Mouse (Mus musculus): Measurements from ENCODE around the gene Rpl29. TPM values are rescaled to one million over a fixed set of nuclear protein-coding genes. Genes with fewer than 3 reads are reported as not detected.

Rpl29 gene
- polyA plus RNA-seq, 1 experiment from 2014 or later, result 1,071 TPM

- no peak for DNase-seq (ENCODE audit: low spot score)
Measured at GRCm38 (mm10) chr9:106454888-106455681, 25.8 kb downstream of the Rpl29 start.

DNA sequence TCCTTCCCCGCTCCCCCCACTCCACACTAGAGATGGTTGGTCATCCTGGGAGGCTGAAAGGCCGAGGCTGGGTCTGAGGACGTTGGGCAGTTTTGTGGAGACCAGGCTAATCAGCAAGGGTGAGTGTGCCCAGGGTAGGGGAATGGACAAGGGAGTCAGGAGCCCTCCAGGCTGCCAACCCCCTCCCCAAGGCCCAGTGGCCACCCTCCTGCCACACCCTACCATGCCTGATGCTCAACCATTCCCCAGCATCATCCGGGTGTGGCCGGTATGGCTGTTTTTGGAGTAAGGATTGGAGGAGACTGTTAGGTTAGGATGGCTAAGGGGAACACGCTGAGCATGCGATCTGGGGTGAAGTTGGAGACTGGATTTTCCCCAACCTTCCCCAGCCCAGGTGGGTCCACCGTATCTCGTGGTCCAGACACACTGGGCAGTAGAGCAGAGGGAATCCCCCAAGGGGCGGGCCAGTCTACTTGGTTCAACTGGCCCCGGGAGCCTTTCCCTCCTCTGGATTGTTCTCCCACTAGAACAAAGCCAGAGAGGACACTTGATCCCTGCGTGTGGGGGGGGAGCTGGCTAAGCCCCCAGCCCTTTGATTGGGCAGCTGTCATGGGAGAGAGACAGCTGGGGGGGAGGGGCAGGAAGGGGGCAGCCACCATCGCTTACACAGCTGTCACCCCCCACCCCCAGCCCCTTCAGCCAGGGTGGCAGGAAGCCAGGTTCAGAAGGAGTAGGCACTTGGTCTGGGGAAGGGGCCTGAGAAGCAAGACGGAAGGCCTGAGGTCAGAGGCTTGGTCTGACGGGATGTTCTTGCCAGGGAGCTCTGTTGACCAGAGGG, 27.3 kb downstream of the Rpl29 start:
- DNase-seq (ENCODE audit: low spot score), result no peak

- DNase-seq (ENCODE audit: low spot score), result no peak
Measured at GRCm38 (mm10) chr9:106457163-106457559, 27.9 kb downstream of the Rpl29 start.

DNA sequence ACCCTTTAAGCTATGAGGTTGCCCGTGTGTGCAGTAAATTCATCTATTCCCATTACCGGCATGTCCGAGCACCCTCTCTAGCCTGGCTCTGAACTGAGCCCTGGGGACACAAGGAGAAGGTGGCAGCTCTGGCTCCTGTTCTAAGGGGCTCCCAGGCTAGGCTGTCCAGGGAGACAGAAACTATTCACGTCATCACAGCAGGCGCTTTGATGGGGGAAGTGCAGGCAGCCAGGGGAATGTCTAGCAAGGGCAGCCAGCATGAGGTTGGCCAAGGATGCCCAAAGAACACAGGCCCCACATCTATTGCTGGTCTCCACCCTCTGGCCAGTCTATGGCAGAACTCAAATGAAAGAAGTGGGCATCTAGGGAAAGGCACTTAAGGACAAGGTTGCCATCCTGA, 28.7 kb downstream of the Rpl29 start:
- no peak for DNase-seq (ENCODE audit: low spot score)

DNA sequence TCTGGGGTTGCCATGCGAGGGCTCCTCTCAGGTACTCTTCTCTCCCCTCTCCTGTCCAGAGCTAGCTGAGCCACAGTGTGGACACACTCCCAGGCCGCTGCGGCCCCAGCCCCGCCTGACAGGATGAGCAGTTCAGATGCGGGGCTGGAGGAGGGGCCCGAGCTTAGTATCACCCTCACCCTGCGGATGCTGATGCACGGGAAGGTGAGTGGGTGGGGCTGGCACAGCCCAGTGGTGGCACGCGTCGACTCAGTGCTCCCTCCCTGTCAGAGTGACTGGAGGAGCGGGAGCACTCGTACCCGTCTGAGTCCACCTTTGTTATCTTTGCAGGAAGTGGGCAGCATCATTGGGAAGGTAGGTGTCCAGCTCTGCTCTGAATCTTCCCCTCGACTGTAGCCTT, 30.7 kb downstream of the Rpl29 start:
- DNase-seq (ENCODE audit: low spot score), result no peak

- no peak for DNase-seq (ENCODE audit: low spot score)
Measured at GRCm38 (mm10) chr9:106460401-106461025, 31.3 kb downstream of the Rpl29 start.

DNA sequence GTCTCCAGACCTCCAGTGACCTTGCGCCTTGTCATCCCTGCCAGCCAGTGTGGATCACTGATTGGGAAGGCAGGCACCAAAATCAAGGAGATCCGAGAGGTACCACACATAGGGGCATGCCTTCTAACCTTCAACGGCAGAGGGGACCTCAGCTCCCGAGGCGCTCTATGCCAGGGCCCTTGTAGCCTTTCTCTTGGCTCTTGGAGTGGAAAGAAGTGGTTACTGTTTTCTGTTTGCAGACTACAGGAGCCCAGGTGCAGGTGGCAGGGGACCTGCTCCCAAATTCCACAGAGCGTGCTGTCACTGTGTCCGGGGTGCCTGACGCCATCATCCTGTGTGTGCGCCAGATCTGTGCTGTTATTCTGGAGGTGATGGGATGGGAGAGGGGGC, 31.8 kb downstream of the Rpl29 start:
- DNase-seq (ENCODE audit: low spot score), result no peak

DNA sequence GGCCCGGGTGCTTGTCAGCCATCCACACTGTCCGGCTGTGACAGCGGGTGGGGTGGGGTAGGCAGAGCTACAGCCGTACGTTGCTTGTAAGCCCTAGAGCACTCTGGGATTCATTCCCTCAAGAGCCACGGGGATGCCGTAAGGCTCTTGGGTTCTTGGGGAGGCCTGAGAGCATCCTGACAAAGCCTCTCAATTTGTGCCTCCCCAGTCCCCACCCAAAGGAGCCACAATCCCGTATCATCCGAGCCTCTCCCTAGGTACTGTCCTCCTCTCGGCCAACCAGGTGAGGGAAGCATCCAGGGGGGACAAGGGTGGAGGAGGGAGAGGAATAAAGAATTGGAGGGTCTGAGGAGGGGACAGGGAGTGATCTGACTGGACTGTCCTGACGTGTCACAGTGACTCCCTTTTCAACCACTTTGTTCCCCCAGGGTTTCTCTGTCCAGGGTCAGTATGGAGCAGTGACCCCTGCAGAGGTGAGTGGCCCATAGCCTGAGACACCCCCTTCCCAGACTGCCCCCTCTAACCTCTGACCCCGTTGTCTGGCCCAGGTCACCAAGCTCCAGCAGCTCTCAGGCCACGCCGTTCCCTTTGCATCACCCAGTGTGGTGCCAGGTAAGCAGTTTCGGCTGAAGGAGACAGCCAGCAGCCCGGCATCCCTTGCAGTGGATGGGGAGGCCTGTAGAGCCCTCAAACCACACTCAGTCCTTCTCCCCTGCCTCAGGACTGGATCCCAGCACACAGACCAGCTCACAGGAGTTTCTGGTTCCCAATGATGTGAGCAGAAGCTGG, 32.6 kb downstream of the Rpl29 start:
- no peak for DNase-seq (ENCODE audit: low spot score)

GRCm38 (mm10) chr9:106462430-106462800, 33.2 kb downstream of the Rpl29 start:
- DNase-seq (ENCODE audit: low spot score), result no peak

- no peak for DNase-seq (ENCODE audit: low spot score)
Measured at GRCm38 (mm10) chr9:106463122-106464063, 34.1 kb downstream of the Rpl29 start.

DNA sequence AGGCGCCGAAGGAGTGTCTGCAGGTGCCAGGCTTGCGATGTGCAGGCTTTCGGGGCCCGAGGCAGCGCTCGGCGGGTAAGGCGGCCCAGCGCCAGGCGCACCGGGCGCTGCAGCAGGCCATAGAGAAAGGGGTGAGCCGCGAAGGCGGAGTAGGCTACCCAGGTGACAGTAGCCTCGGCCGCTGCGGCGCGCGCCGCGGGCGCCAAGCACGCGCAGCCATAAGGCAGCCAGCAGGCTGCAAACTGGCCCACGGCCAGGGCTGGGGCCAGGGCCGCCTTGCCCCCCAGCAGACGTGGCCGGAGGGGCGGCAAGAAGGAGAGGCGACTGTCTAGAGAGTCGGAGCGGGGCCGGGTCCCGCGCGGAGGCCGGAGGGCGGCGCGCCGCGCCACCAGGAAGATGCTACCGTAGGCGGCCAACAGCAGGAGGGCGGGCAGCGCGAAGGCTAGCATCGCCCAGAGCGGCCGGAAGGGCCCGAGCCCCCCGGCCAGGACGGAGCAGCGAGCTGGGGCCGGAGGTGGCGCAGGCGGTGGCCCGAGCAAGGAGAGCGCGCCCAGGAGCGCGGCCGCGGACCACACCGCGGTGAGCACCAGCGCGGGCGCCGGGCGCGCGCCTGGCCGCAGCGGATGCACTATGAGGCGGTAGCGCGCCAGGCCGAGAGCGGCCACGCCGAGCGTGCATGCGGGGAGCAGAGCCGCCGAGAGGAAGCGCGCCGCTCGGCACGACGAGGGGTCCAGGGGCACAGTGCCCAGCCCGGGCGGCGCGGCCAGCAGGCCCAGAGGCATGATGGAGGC, 35.7 kb downstream of the Rpl29 start:
- DNase-seq (ENCODE audit: low spot score), result peak; percentile 21

GRCm38 (mm10) chr9:106465571-106466200, 36.4 kb downstream of the Rpl29 start, which contains the start of gene Gpr62:
Gpr62 (minus strand) TSS chr9:106465938.
- DNase-seq (ENCODE audit: low spot score), result no peak

- no peak for DNase-seq (ENCODE audit: low spot score)
Measured at GRCm38 (mm10) chr9:106466721-106467120, 37.5 kb downstream of the Rpl29 start.

DNA sequence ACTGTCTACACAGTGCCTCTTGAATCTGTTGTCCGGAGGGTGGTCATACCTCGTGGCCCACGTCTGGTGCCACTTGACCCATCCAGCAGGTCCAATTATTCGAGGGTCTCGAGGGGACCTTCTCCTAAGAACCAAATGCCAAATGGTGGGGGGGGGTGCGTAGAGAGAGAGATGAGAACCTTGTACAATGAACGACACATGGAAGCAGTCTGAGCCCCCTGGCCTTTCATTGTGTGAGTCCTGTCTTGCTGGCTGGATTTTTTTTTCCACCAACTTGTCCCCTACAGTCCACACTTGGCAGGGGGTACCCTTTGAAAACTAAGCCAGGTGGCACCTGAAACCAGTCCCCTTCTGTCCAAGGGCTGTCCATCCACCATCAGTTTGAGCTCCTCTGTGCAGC, 38.5 kb downstream of the Rpl29 start:
- DNase-seq (ENCODE audit: low spot score), result no peak

DNA sequence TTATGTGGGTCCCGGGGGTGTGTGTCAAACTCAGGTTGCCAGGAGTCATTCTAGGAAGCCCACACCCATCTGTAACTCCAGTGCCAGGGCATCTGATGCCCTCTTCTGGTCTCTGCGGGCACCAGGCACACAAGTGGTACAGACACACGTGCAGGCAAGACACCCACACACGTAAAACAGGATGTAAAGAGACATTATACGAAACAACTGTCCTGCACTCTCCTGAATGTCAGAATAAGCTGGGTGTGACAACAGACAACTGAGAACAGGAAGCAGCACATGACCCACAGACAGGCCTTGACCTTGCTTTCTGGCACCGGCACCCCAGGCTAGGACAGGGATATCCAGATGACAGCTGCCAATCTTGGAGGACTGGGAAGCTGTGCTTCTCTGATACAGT, 40.1 kb downstream of the Rpl29 start:
- DNase-seq (ENCODE audit: low spot score), result no peak

DNA sequence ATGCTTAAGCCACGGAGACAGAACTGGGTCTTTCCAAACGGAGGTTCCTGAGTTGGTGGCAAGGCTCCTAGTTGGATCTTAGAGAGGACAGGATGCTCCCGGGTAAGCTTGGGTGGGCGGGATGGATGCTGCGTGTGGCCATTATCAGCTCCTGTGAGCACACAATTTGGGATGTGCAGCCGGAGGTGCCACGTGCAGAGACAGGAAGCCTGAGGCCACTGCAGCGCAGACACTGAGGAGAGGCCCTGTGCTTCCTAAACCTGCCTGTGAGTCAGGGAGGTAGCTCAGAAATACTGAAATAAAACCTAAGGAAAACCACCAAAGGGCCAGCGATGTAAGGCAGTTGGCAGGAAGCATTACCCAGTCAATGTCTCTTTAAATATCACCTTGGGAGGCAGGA, 40.5 kb downstream of the Rpl29 start:
- DNase-seq (ENCODE audit: low spot score), result no peak

DNA sequence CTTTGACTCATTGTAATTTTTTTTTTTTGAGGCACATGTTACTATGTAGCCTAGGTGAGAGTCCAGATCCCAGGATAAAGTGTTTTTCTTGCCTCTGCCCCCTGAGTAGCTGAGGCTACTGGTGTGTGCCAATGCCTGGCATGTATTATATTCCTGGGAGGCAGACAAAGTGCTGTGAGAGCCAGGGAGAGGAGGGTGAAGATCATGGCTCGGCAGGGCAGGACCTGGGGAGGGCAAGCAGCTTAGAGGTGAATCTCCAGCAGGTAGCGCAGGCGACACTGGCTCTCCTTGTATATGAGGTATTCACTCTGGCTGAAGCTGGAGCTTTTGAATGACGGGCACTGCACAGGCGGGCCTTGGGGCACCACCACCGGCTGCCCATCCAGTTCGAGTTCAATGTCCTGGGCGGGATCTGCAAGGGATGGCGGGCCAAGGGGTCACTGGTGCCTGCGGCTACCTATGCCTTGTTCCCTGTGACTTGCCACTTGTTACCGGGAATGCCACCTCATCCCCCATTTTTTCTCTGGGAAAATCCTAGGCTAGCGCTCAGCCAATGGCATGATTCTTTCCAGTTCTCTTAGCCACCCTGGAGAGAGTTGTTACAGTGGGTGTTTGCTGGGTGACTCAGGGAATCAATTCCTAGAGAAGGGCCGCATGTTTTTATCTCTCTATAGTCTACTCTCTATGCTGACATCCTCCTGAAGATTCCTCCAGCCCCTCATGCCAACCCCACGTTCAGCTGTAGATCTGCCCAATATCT, 41.9 kb downstream of the Rpl29 start:
- no peak for DNase-seq (ENCODE audit: low spot score)

DNA sequence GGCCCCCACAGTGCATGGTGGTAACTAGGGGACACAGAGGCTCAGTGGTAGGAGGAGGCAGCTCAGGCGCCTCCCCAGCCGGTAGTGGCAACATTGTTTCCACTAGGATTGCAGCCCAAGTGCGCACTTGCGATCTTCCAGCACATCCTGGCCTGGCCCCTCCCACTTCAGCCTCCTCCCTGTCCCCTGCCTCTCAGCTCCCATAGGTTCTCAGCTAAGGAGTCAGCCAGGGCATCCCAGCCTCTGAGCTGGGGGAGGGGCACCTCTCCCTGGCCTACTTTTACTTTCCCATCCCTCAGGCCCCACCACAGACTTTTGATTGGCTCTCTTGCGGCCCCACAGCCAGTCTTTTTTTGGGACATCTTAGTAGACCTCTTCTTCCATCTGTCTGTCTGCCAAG, 42.6 kb downstream of the Rpl29 start:
- DNase-seq (ENCODE audit: low spot score), result no peak

Data from thymus, postnatal 0 days (tissue).